Mouse (Mus musculus) liver, embryonic 16.5 days (tissue): Measurements from ENCODE around the gene Dmwd. TPM values are rescaled to one million over a fixed set of nuclear protein-coding genes. Genes with fewer than 3 reads are reported as not detected.

Experiments used
- ATAC-seq: fragments of 200-750 bp; cut with Nextera tagmentation; 2 replicates; pipeline ENCODE4 v1.8.0; 2017; ENCODE audit warnings: low read depth, mild to moderate bottlenecking, moderate number of reproducible peaks, moderate library complexity
- H3K27ac ChIP-seq: fragments of 300-500 bp; sonication (generic); 2 replicates; pipeline ENCODE4 v1.5.1; 2014; ENCODE audit warnings: mild to moderate bottlenecking, low read length
- H3K27me3 ChIP-seq: fragments of 300-500 bp; sonication (generic); 2 replicates; pipeline ENCODE4 v1.6.1; 2014; ENCODE audit warnings: low read depth, low read length, mixed read lengths; ENCODE audit not compliant: control insufficient read depth, insufficient read depth
- H3K36me3 ChIP-seq: fragments of 300-500 bp; sonication (generic); 2 replicates; pipeline ENCODE4 v1.6.1; 2014; ENCODE audit warnings: mild to moderate bottlenecking; ENCODE audit not compliant: control insufficient read depth, insufficient read depth
- H3K4me1 ChIP-seq: fragments of 300-500 bp; sonication (generic); 2 replicates; pipeline ENCODE4 v1.6.1; 2014; ENCODE audit warnings: low read depth, low read length, mixed read lengths; ENCODE audit not compliant: control insufficient read depth
- H3K4me2 ChIP-seq: fragments of 300-500 bp; sonication (generic); 2 replicates; pipeline ENCODE4 v1.6.1; 2014; ENCODE audit warnings: low read depth, low read length, mixed read lengths
- H3K4me3 ChIP-seq: fragments of 300-500 bp; sonication (generic); 2 replicates; pipeline ENCODE4 v1.5.1; 2014; ENCODE audit warnings: low read depth, mild to moderate bottlenecking, low read length
- H3K9ac ChIP-seq: fragments of 300-500 bp; sonication (generic); 2 replicates; pipeline ENCODE4 v1.6.1; 2014; ENCODE audit warnings: low read depth, low read length
- H3K9me3 ChIP-seq: fragments of 300-500 bp; sonication (generic); replicated peaks from 2 replicates; pipeline ENCODE4 v1.6.1; 2016; ENCODE audit warnings: low read length; ENCODE audit not compliant: control insufficient read depth
- WGBS: fragments of 180-500 bp; shearing (Covaris S2); extraction: QIAGEN DNeasy Blood & Tissue Kit; methylation state at CpG from one replicate; pipeline ENCODE4 v1.1.7; 2014; ENCODE audit not compliant: insufficient replicate concordance; 5-methylcytosine and 5-hydroxymethylcytosine counted together
- polyA plus RNA-seq: library from polyadenylated mRNA; unstranded; fragments of >200 nt; fragmentation: Nextera tagmentation; extraction: Ambion mirVana; gene quantifications from 2 replicates; pipeline ENCODE4 v1.2.1, GENCODE M21; 2015

The Dmwd gene
- polyA plus RNA-seq, 1 experiment from 2014 or later = 3.5 TPM

DNA sequence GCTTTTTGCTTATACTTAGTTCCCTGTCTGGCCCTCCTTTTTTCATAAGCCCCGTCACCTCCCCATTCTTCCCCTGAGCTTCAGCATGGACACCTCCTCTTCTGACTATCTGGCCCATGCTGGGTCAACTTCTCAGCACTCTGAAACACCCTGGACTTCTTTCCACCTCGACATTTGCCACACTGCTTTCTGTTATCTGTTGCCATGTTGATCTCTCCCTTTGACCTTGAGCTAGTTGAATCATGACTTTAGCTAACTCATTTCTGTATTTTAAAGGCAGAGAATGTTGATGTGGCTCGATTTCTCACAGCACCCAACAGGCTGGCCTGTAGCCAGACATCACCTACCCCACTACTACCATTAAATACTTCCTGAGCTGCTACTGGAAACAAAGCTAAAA is 31.4 kb downstream of the Dmwd start:
- Histone ChIP-seq H3K4me2 (no peak overlapping the region), H3K27ac (no peak overlapping the region), H3K9me3 (no peaks in the 10 kb centered on the region), H3K36me3 (no peaks in the 10 kb centered on the region), H3K9ac (no peak overlapping the region), H3K27me3 (no peaks in the 10 kb centered on the region; the same call in 1 of the 2 replicates), H3K4me1 (no peaks in the 10 kb centered on the region), H3K4me3 (no peak overlapping the region)
- no peak for ATAC-seq
- WGBS = 29% methylated on average over 3 of the region's 3 CpGs

DNA sequence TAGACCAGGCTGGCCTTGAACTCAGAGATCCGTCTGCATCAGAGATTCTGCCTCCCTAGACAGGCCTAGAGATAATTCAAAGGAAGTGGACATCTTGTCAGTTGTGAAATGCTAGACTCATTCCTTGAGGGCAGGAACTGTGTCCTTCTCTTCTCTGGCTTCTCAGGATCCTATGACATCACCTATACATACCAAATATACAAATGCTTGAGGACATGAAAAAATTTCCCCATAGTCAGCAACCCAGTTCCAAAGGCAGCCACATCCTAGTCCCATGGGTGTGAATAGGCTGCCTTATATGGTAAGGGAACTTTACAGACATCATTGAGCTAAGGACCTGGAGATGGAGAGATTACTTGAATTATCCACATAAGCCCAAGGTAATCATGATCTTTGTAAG is 33.5 kb downstream of the Dmwd start:
- no peak overlapping the region for H3K27ac ChIP-seq
- H3K4me2 ChIP-seq = no peak overlapping the region

GRCm38 (mm10) chr7:19118028-19118771 is 42.2 kb downstream of the Dmwd start, which contains the start of gene Gm4969:
Gm4969 (minus strand) TSS chr7:19118368.
- H3K27me3 ChIP-seq = peaks cover 5% of the 10 kb centered on the region; the same call in 1 of the 2 replicates
- H3K4me3 ChIP-seq = peak within 1 kb of the TSS; percentile 31
- H3K9me3 ChIP-seq = peaks cover 3% of the 10 kb centered on the region
- peak within 1 kb of the TSS; percentile 43 for H3K4me2 ChIP-seq
- 29% methylated on average over 62 of the region's 64 CpGs for WGBS
- H3K27ac ChIP-seq = no peak within 1 kb of the TSS
- H3K4me1 ChIP-seq = peaks cover 16% of the 10 kb centered on the region
- ATAC-seq = peak; percentile 7; the same call in 1 of the 2 replicates
- H3K36me3 ChIP-seq = no peaks in the 10 kb centered on the region
- H3K9ac ChIP-seq = no peak within 1 kb of the TSS; the same call in 1 of the 2 replicates

More for the DNA sequence above, 33.5 kb downstream of the Dmwd start:
- no peaks in the 10 kb centered on the region for H3K36me3 ChIP-seq
- H3K4me3 ChIP-seq = no peak overlapping the region
- WGBS = 43% methylated on average over 1 of the region's 1 CpGs
- H3K9ac ChIP-seq = no peak overlapping the region
- H3K27me3 ChIP-seq = no peaks in the 10 kb centered on the region; the same call in 1 of the 2 replicates
- ATAC-seq = no peak
- H3K4me1 ChIP-seq = no peaks in the 10 kb centered on the region
- no peaks in the 10 kb centered on the region for H3K9me3 ChIP-seq

DNA sequence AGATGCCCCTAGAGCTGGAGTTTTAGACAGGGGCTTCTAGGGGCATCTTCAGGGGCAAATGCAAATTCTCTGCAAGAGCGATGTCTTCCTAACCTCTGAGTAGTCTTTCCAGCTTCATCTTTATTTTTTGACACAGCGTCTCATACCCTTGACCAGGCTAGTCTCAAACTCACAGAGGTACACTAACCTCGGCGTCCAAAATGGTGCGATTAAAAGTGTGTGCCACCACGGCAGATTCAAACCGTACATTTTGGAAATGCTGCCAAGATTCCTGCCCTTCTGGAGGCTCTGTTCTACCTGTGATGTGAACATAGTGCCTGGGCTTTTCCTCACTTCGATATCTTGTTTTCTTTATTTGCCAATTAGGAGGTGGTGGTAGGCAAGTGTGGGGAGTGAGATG is 43.1 kb downstream of the Dmwd start:
- Histone ChIP-seq H3K36me3 (no peaks in the 10 kb centered on the region), H3K9me3 (peaks cover 3% of the 10 kb centered on the region), H3K9ac (no peak overlapping the region; the same call in 1 of the 2 replicates), H3K27me3 (peaks cover 5% of the 10 kb centered on the region; the same call in 1 of the 2 replicates), H3K4me2 (peak overlapping the region; percentile 26; the same call in 1 of the 2 replicates), H3K4me3 (peak overlapping the region; percentile 96; the same call in 1 of the 2 replicates), H3K4me1 (peaks cover 16% of the 10 kb centered on the region), H3K27ac (no peak overlapping the region)
- WGBS = 81% methylated on average over 8 of the region's 8 CpGs
- ATAC-seq = no peak

DNA sequence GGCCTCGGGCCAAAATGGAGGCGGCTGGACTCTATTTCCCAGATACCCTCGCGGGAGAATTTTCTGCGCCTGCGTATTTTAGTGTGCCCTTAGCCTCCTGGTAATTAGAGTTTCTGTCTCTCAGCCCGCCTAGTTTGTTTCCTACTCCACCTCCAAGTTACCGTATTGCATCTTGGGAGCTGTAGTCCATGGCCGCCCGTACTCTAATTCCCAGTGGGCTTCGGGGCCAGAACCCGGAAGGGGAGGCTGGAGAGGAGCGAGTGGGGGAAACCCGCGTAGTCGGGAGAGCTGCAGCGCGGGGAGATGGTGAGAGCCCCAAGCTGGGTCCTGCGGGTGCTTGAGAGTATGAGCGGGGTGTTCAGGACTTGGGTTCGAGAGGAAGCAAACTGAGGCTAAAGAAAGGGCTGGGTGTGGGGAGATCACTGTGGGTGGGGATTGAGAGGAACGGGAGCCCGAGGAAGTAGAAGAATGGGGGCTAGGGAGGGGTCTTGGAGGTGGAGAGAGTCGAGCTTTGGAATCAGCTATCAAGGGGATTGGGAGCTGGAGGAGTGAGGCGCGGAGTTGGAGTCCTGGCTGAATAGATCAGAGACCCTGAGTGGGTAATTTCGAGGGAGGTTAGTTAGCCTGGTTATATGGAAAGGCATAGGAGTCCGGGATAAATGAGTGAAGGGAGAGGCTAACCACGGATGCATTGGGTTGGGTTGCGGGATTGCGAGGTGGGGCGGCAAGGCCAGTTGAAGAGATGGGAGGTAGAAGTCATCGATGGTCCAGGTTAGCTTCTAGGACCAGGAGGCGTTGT is 43.8 kb downstream of the Dmwd start, which contains the start of gene Fbxo46:
Gene Fbxo46, plus strand, starts transcription at position 229 of the 799 bp plus-strand sequence.
- Histone ChIP-seq H3K9ac (peak within 1 kb of the TSS; percentile 86), H3K9me3 (peaks cover 3% of the 10 kb centered on the region), H3K4me2 (peak within 1 kb of the TSS; percentile 94), H3K27ac (peak within 1 kb of the TSS; percentile 48), H3K4me1 (peaks cover 16% of the 10 kb centered on the region), H3K27me3 (peaks cover 5% of the 10 kb centered on the region; the same call in 1 of the 2 replicates), H3K36me3 (no peaks in the 10 kb centered on the region), H3K4me3 (peak within 1 kb of the TSS; percentile 96)
- WGBS = 1% methylated on average over 34 of the region's 34 CpGs
- ATAC-seq = peak; percentile 98

DNA sequence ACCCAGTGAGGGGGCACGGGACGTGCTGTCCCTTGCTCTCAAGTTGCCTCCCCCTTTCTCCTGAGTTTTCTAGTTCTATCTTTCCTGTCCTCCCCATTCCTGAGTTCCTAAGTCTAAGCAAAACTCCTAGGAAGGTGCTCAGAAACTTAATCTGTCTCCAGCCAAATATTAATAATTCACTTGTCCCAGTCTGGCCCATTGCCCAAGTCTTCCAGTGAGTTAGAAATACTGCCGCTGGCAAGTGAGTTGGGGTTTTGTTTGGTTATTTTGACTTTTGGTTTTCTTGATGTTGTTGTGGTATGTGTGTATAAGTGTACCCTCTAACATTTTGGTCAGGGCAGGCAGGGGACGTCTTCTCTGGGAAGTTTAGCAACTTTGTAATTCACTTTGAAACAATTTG is 45.7 kb downstream of the Dmwd start:
- Histone ChIP-seq H3K4me1 (peaks cover 16% of the 10 kb centered on the region), H3K36me3 (no peaks in the 10 kb centered on the region), H3K27me3 (peaks cover 5% of the 10 kb centered on the region; the same call in 1 of the 2 replicates), H3K4me2 (no peak overlapping the region), H3K4me3 (no peak overlapping the region), H3K9ac (no peak overlapping the region), H3K27ac (no peak overlapping the region), H3K9me3 (peaks cover 3% of the 10 kb centered on the region)
- no peak for ATAC-seq
- 69% methylated on average over 4 of the region's 4 CpGs for WGBS

DNA sequence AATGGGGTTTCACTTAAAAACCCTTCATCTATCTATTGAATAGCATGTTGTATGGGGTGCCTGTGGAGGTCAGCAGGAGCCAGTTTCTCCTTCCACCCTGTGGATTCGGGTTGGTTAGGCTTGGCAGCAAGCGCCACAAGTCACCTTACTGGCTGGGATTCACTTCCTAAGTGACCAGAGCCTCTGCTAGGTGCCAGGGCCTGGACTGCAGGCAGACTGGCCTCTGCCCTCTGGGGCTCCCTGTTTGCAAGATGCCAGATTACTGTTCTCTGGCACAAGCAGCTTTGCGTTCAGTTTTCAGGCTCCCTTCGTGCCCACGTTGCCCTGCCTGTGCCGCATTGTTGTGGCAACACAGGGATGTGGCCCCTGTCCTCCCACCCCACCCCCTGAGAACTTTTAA is 48.7 kb downstream of the Dmwd start:
- Histone ChIP-seq H3K27me3 (no peaks in the 10 kb centered on the region), H3K4me1 (peaks cover 9% of the 10 kb centered on the region), H3K4me3 (no peak overlapping the region), H3K9ac (no peak overlapping the region), H3K4me2 (no peak overlapping the region), H3K9me3 (no peaks in the 10 kb centered on the region), H3K36me3 (no peaks in the 10 kb centered on the region), H3K27ac (no peak overlapping the region)
- ATAC-seq = no peak
- 85% methylated on average over 6 of the region's 6 CpGs for WGBS

- WGBS = 75% methylated on average over 5 of the region's 5 CpGs
- Histone ChIP-seq H3K4me2 (no peak overlapping the region), H3K9ac (no peak overlapping the region), H3K4me3 (no peak overlapping the region), H3K9me3 (no peaks in the 10 kb centered on the region), H3K27ac (no peak overlapping the region), H3K36me3 (no peaks in the 10 kb centered on the region), H3K4me1 (peaks cover 11% of the 10 kb centered on the region), H3K27me3 (no peaks in the 10 kb centered on the region)
- no peak for ATAC-seq
Observed at GRCm38 (mm10) chr7:19127744-19128143, 51.7 kb downstream of the Dmwd start.
